Mouse (Mus musculus): Measurements from ENCODE around the gene Fnip2.

- no peak for TF ChIP-seq POLR2A (IDR thresholded peaks at IDR 0.05; ENCODE audit: borderline replicate concordance, extremely low read depth, insufficient read depth, insufficient read length, poor library complexity, severe bottlenecking)
- TF ChIP-seq CTCF (IDR thresholded peaks at IDR 0.05; ENCODE audit: borderline replicate concordance, extremely low read depth, insufficient read depth, insufficient read length), result no peak
These were observed 70.9 kb downstream of the Fnip2 start for GRCm38 (mm10) chr3:79496668-79497067.
